Mouse (Mus musculus): ENCODE data around the gene Igfbp6. TPM values are rescaled to one million over a fixed set of nuclear protein-coding genes. Genes with fewer than 3 reads are reported as not detected.

Gene Igfbp6
- polyA plus RNA-seq, 1 experiment: 297 TPM

DNA sequence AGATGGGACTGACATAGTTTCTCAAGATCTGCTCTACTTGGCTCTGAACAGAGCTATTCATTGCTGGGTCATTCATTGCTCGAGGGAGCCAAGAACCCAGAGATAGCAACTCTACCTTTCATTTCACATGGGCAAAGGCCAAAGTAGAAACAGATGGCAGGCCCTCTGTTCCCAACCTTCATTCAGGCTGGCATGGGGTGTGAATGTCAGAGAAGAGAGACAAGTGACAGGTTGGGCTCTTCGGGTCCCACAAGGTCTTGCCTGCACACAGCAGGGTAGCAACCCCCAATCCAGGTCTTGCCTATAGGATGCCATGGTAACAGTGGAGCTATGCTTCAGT lies 24.4 kb upstream of the Igfbp6 start:
- H3K36me3 ChIP-seq (ENCODE audit: control insufficient read depth, insufficient read depth): peaks cover 72% of the 10 kb centered on the region
- no peaks in the 10 kb centered on the region for H3K79me2 ChIP-seq (ENCODE audit: control insufficient read depth, insufficient read depth)
- no peak for TF ChIP-seq MAX (IDR thresholded peaks at IDR 0.05)
- no peak for TF ChIP-seq CEBPB (IDR thresholded peaks at IDR 0.05; ENCODE audit: low read depth)
- TF ChIP-seq MYOG (IDR thresholded peaks at IDR 0.05; ENCODE audit: control insufficient read depth, extremely low read depth, insufficient read length): no peak
- no peak for TF ChIP-seq FOSL1 (IDR thresholded peaks at IDR 0.05; ENCODE audit: insufficient read depth, low read length, poor library complexity, severe bottlenecking)
- no peak for TF ChIP-seq MYOD1 (IDR thresholded peaks at IDR 0.05; ENCODE audit: control insufficient read depth, insufficient read length, low read depth)
- no peak for TF ChIP-seq USF1 (IDR thresholded peaks at IDR 0.05; ENCODE audit: low read depth)
- TF ChIP-seq CTCF (IDR thresholded peaks at IDR 0.05; ENCODE audit: control insufficient read depth, insufficient read depth, insufficient read length): no peak

DNA sequence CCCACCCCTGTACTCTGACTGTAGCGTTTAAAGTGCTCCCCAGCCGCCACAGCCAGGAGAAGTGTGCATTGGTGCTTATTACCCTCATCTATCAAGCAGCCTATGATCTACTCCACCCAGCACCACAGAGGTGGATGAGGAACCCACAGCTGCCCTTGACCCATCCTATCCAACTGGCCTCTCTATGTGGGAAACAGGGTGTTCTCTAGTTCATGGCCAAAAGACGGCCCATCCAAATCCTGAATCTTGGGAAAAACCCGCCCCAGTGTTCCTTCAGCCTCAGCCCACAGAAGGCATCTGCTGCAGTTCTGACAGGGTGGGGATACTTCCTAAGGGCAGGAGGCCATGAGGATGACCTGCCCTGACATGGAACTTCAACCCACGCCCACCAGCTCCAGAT lies 23.6 kb upstream of the Igfbp6 start:
- Histone ChIP-seq H3ac (ENCODE audit: control insufficient read depth, insufficient read length, low read depth) (no peak overlapping the region), H3K27me3 (ENCODE audit: control insufficient read depth, insufficient read depth, insufficient read length) (no peaks in the 10 kb centered on the region), H3K36me3 (ENCODE audit: control insufficient read depth, insufficient read depth) (peaks cover 71% of the 10 kb centered on the region), H3K4me3 (ENCODE audit: insufficient read depth, poor library complexity, severe bottlenecking) (no peak overlapping the region), H3K79me3 (ENCODE audit: low read depth) (no peaks in the 10 kb centered on the region), H3K79me2 (ENCODE audit: control insufficient read depth, insufficient read depth) (no peaks in the 10 kb centered on the region)
- TF ChIP-seq MYOG (IDR thresholded peaks at IDR 0.05; ENCODE audit: control insufficient read depth, extremely low read depth, insufficient read length): no peak
- no peak for TF ChIP-seq CTCF (IDR thresholded peaks at IDR 0.05; ENCODE audit: control insufficient read depth, insufficient read depth, insufficient read length)
- no peak for TF ChIP-seq CEBPB (IDR thresholded peaks at IDR 0.05; ENCODE audit: low read depth)
- TF ChIP-seq MYOD1 (IDR thresholded peaks at IDR 0.05; ENCODE audit: control insufficient read depth, insufficient read length, low read depth): no peak
- no peak for TF ChIP-seq USF1 (IDR thresholded peaks at IDR 0.05; ENCODE audit: low read depth)
- TF ChIP-seq FOSL1 (IDR thresholded peaks at IDR 0.05; ENCODE audit: insufficient read depth, low read length, poor library complexity, severe bottlenecking): no peak
- no peak for TF ChIP-seq MAX (IDR thresholded peaks at IDR 0.05)

More for the DNA sequence above, 24.4 kb upstream of the Igfbp6 start:
- Histone ChIP-seq H3ac (ENCODE audit: control insufficient read depth, insufficient read length, low read depth) (no peak overlapping the region), H3K79me3 (ENCODE audit: low read depth) (no peaks in the 10 kb centered on the region), H3K27me3 (ENCODE audit: control insufficient read depth, insufficient read depth, insufficient read length) (no peaks in the 10 kb centered on the region), H3K4me3 (ENCODE audit: insufficient read depth, poor library complexity, severe bottlenecking) (no peak overlapping the region)

DNA sequence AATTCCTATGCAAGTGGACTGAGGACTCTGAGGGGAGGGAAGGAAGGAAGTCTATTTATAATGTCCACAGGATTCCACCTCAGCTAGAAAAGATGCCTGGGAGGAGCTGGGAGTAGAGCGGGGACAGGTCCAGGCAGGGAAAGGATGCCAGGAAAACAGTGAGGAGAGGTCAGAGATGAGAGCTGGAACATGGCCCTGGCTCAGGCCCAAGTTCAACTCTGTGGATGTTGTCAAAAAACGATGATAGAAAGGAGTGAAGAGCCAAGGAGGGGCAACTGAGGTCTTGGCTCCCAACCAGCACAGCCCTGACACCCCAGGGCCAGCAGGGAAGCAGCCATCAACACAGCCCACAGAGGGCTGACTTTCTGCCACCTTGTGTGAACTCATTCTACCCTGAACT lies 17.9 kb upstream of the Igfbp6 start:
- Histone ChIP-seq H3K79me3 (ENCODE audit: low read depth) (no peaks in the 10 kb centered on the region), H3K36me3 (ENCODE audit: control insufficient read depth, insufficient read depth) (peaks cover 71% of the 10 kb centered on the region), H3K27me3 (ENCODE audit: control insufficient read depth, insufficient read depth, insufficient read length) (no peaks in the 10 kb centered on the region), H3K4me3 (ENCODE audit: insufficient read depth, poor library complexity, severe bottlenecking) (no peak overlapping the region), H3ac (ENCODE audit: control insufficient read depth, insufficient read length, low read depth) (no peak overlapping the region), H3K79me2 (ENCODE audit: control insufficient read depth, insufficient read depth) (no peaks in the 10 kb centered on the region)
- TF ChIP-seq FOSL1 (IDR thresholded peaks at IDR 0.05; ENCODE audit: insufficient read depth, low read length, poor library complexity, severe bottlenecking): no peak
- TF ChIP-seq MYOD1 (IDR thresholded peaks at IDR 0.05; ENCODE audit: control insufficient read depth, insufficient read length, low read depth): no peak
- TF ChIP-seq CEBPB (IDR thresholded peaks at IDR 0.05; ENCODE audit: low read depth): no peak
- no peak for TF ChIP-seq CTCF (IDR thresholded peaks at IDR 0.05; ENCODE audit: control insufficient read depth, insufficient read depth, insufficient read length)
- no peak for TF ChIP-seq MAX (IDR thresholded peaks at IDR 0.05)
- TF ChIP-seq MYOG (IDR thresholded peaks at IDR 0.05; ENCODE audit: control insufficient read depth, extremely low read depth, insufficient read length): no peak
- TF ChIP-seq USF1 (IDR thresholded peaks at IDR 0.05; ENCODE audit: low read depth): no peak

DNA sequence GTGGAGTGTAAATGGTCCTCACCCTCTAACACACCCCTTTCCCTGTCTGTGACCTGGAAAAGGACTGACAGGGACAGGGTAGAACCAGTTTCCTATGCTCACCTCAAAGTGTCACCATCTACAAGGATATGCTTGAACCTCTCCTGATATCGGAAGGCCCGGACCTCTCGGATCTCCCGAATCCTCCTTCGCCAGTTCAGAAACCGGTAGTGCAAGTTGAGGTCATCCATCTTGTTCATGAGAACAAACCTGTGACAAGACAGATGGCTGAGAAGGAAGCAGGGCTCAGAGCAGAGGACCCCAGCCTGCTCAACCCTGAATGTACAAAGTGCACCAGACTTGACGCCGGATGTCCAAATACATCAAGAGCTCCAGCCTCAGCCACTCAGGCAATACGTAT lies 10.8 kb upstream of the Igfbp6 start:
- peaks cover 18% of the 10 kb centered on the region for H3K79me3 ChIP-seq (ENCODE audit: low read depth)
- TF ChIP-seq FOSL1 (IDR thresholded peaks at IDR 0.05; ENCODE audit: insufficient read depth, low read length, poor library complexity, severe bottlenecking) (no peak), MAX (IDR thresholded peaks at IDR 0.05) (no peak), USF1 (IDR thresholded peaks at IDR 0.05; ENCODE audit: low read depth) (no peak), MYOG (IDR thresholded peaks at IDR 0.05; ENCODE audit: control insufficient read depth, extremely low read depth, insufficient read length) (no peak), CTCF (IDR thresholded peaks at IDR 0.05; ENCODE audit: control insufficient read depth, insufficient read depth, insufficient read length) (no peak), CEBPB (IDR thresholded peaks at IDR 0.05; ENCODE audit: low read depth) (no peak), MYOD1 (IDR thresholded peaks at IDR 0.05; ENCODE audit: control insufficient read depth, insufficient read length, low read depth) (no peak)
- no peak overlapping the region for H3K4me3 ChIP-seq (ENCODE audit: insufficient read depth, poor library complexity, severe bottlenecking)
- H3K79me2 ChIP-seq (ENCODE audit: control insufficient read depth, insufficient read depth): peaks cover 41% of the 10 kb centered on the region
- peaks cover 50% of the 10 kb centered on the region for H3K36me3 ChIP-seq (ENCODE audit: control insufficient read depth, insufficient read depth)
- H3K27me3 ChIP-seq (ENCODE audit: control insufficient read depth, insufficient read depth, insufficient read length): no peaks in the 10 kb centered on the region
- no peak overlapping the region for H3ac ChIP-seq (ENCODE audit: control insufficient read depth, insufficient read length, low read depth)

DNA sequence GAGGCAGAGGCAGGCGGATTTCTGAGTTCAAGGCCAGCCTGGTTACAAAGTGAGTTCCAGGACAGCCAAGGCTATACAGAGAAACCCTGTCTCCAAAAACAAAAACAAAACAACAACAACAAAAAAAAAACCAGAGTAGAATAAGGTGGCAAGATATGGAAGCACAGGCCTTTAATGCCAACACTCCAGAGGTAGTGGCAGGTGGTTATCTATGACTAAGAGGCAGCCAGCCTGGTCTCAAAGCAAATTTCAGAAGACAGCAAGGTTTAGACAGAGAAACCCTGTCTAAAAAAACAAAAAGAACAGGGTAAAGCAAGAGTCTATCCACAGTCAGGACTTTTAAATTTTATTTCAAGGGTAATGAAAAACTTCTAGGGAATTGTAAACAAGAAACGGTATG lies 9.5 kb upstream of the Igfbp6 start:
- peaks cover 36% of the 10 kb centered on the region for H3K36me3 ChIP-seq (ENCODE audit: control insufficient read depth, insufficient read depth)
- H3K27me3 ChIP-seq (ENCODE audit: control insufficient read depth, insufficient read depth, insufficient read length): no peaks in the 10 kb centered on the region
- H3K79me2 ChIP-seq (ENCODE audit: control insufficient read depth, insufficient read depth): peaks cover 41% of the 10 kb centered on the region
- H3ac ChIP-seq (ENCODE audit: control insufficient read depth, insufficient read length, low read depth): no peak overlapping the region
- H3K79me3 ChIP-seq (ENCODE audit: low read depth): peaks cover 18% of the 10 kb centered on the region
- no peak overlapping the region for H3K4me3 ChIP-seq (ENCODE audit: insufficient read depth, poor library complexity, severe bottlenecking)
- TF ChIP-seq USF1 (IDR thresholded peaks at IDR 0.05; ENCODE audit: low read depth) (no peak), FOSL1 (IDR thresholded peaks at IDR 0.05; ENCODE audit: insufficient read depth, low read length, poor library complexity, severe bottlenecking) (no peak), CTCF (IDR thresholded peaks at IDR 0.05; ENCODE audit: control insufficient read depth, insufficient read depth, insufficient read length) (no peak), MYOD1 (IDR thresholded peaks at IDR 0.05; ENCODE audit: control insufficient read depth, insufficient read length, low read depth) (no peak)

DNA sequence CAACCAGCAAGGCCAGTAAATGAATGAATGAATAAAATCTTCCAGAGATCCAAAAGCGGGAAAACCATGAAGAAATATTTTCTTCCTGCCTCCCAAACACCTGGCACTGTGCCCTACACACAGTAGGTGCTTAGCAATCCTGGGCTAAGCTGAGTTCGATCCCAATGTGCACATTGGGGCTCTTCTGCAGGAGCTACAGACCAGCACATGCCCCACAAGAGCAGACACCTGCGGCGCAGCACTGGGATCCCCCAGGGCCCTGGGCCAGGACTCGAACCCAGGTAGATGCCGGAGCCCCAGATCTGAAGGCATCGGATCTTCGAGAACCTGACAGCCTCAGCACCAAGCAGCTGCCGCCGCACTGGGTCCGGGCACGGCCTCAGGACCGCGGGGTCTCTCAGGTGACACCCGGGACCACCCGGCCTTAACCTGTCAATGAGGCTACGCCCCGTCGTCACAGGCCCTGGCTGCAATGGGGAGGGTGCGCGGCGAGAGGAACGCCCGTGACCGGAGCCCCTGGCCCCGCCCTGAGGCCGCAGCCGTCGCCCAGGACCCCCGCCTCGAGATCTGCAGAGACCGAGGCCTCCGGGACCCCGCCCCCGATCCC lies 8.5 kb upstream of the Igfbp6 start:
- TF ChIP-seq MAX (IDR thresholded peaks at IDR 0.05) (peak; percentile 8), FOSL1 (IDR thresholded peaks at IDR 0.05; ENCODE audit: insufficient read depth, low read length, poor library complexity, severe bottlenecking) (no peak), MYOG (IDR thresholded peaks at IDR 0.05; ENCODE audit: control insufficient read depth, extremely low read depth, insufficient read length) (no peak), CEBPB (IDR thresholded peaks at IDR 0.05; ENCODE audit: low read depth) (no peak)
- H3K79me3 ChIP-seq (ENCODE audit: low read depth): peaks cover 18% of the 10 kb centered on the region

More for the DNA sequence above, 8.5 kb upstream of the Igfbp6 start:
- no peaks in the 10 kb centered on the region for H3K27me3 ChIP-seq (ENCODE audit: control insufficient read depth, insufficient read depth, insufficient read length)
- peaks cover 27% of the 10 kb centered on the region for H3K36me3 ChIP-seq (ENCODE audit: control insufficient read depth, insufficient read depth)
- peak overlapping the region; percentile 97 for H3K4me3 ChIP-seq (ENCODE audit: insufficient read depth, poor library complexity, severe bottlenecking)
- H3K79me2 ChIP-seq (ENCODE audit: control insufficient read depth, insufficient read depth): peaks cover 41% of the 10 kb centered on the region
- H3ac ChIP-seq (ENCODE audit: control insufficient read depth, insufficient read length, low read depth): peak overlapping the region; percentile 90

All from C2C12 (cell line).